Mouse (Mus musculus) right cerebral cortex, adult 18-20 months (tissue): ENCODE results near the gene Spag7.

Experiments
- DNase-seq: peaks from one replicate; pipeline ENCODE4 v3.0.0; 2022; ENCODE audit warnings: mixed read lengths

Spag7 gene

GRCm38 (mm10) chr11:70639976-70640375, 29.2 kb downstream of the Spag7 start:
- no peak for DNase-seq

GRCm38 (mm10) chr11:70638714-70639278, 30.4 kb downstream of the Spag7 start, which contains the start of gene Gp1ba:
TSS of gene Gp1ba (plus strand) at chr11:70639122.
- DNase-seq: no peak

- no peak for DNase-seq
These were observed 30.9 kb downstream of the Spag7 start for GRCm38 (mm10) chr11:70638293-70638692.

GRCm38 (mm10) chr11:70637764-70638163, 31.5 kb downstream of the Spag7 start:
- no peak for DNase-seq

GRCm38 (mm10) chr11:70635601-70636000, 33.6 kb downstream of the Spag7 start:
- DNase-seq: no peak

- no peak for DNase-seq
These were observed 39.1 kb downstream of the Spag7 start for GRCm38 (mm10) chr11:70630129-70630528.

GRCm38 (mm10) chr11:70629557-70629956, 39.7 kb downstream of the Spag7 start:
- DNase-seq: no peak

GRCm38 (mm10) chr11:70628431-70628830, 40.8 kb downstream of the Spag7 start:
- no peak for DNase-seq

GRCm38 (mm10) chr11:70626877-70627276, 42.3 kb downstream of the Spag7 start:
- no peak for DNase-seq

GRCm38 (mm10) chr11:70625473-70625872, 43.7 kb downstream of the Spag7 start:
- no peak for DNase-seq

- DNase-seq: no peak
These were observed 46.0 kb downstream of the Spag7 start for GRCm38 (mm10) chr11:70623053-70623742.

- DNase-seq: no peak
These were observed 47.0 kb downstream of the Spag7 start for GRCm38 (mm10) chr11:70621972-70622814.

- no peak for DNase-seq
These were observed 50.1 kb downstream of the Spag7 start, which contains the start of gene Chrne for GRCm38 (mm10) chr11:70619101-70619500. TSS of gene Chrne (minus strand) at chr11:70619216.

GRCm38 (mm10) chr11:70615516-70616093, 53.6 kb downstream of the Spag7 start, which contains the start of gene 4930544D05Rik:
TSS of gene 4930544D05Rik (plus strand) at chr11:70615848.
- no peak for DNase-seq

- DNase-seq: no peak
These were observed 54.1 kb downstream of the Spag7 start for GRCm38 (mm10) chr11:70615074-70615473.
